Mouse (Mus musculus) lung, adult 2 months (tissue): ENCODE measurements around the gene Trappc10.
A peak's percentile ranks its signal among the peaks of the same experiment; 100 is the strongest.

Source experiments
- CTCF ChIP-seq: fragments of 200-500 bp; IDR thresholded peaks from 2 replicates; pipeline ENCODE4 v1.5.1; 2011; ENCODE audit warnings: mild to moderate bottlenecking, low read length, control low read depth; ENCODE audit not compliant: insufficient read depth
- POLR2A ChIP-seq: fragments of 200-500 bp; IDR thresholded peaks from 2 replicates; pipeline ENCODE4 v1.6.1; 2011; ENCODE audit warnings: low read depth, mild to moderate bottlenecking, control low read depth, low read length, borderline replicate concordance; ENCODE audit errors: extremely low read depth

GRCm38 (mm10) chr10:78169281-78170042 lies 75.0 kb downstream of the Trappc10 start, which contains the start of gene D10Jhu81e:
- TF ChIP-seq CTCF (no peak), POLR2A (peak; percentile 86; the same call in 1 of the 2 replicates)
